Mouse (Mus musculus): Measurements from ENCODE around the gene Ppp1r9a.

DNA sequence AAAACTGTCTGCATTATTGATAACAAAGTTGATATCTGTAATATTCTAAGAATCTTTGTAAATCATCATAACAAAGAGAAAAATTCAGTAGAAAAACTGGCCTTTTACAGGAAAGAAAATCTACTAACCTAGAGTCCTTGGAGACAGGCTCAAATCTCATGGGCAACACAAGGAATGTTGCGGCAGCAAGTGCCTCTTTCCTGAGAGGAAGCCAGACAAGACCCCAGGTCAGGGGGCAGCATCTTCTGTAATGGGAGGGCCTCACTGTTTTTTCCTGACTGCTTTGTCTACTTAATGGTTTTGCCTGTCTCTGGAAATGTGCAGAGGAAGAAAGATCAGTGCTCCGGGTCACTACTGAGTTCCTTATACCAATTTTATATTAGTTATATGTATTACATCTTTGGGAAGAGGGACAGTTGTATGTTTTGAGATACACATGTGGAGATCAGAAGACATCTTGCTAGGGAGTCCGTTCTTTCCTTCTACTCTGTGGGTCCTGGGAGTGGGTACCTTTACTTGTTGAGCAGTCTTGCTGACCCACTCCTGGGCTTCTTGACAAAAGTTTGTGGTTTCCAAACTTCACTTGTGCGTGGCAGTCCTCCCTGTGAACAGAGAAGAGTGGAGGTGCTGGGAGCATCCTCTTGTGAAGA lies 151.9 kb downstream of the Ppp1r9a start:
- TF ChIP-seq CTCF (IDR thresholded peaks at IDR 0.05; ENCODE audit: extremely low read depth, insufficient read depth, insufficient read length, insufficient replicate concordance) (no peak), POLR2A (IDR thresholded peaks at IDR 0.05; ENCODE audit: low read depth, low read length) (no peak)
